Mouse (Mus musculus) R1 (cell line): ENCODE measurements around the gene Cbll1.
"Not testable (repeated sequence)": the region's sequence is repeated elsewhere in the genome, so short reads cannot be mapped to it uniquely, and the experiment has no call there.

Experiments used
- DNase-seq: peaks from one replicate; pipeline ENCODE4 v3.0.0-alpha.2; 2018; ENCODE audit warnings: low read depth, low spot score

The Cbll1 gene

GRCm38 (mm10) chr12:31498936-31499313 is 491 bp downstream of the Cbll1 start:
- no peak for DNase-seq

- DNase-seq = no peak
Measured at GRCm38 (mm10) chr12:31486431-31486830, 13.0 kb downstream of the Cbll1 start.

GRCm38 (mm10) chr12:31478182-31478581 is 21.2 kb downstream of the Cbll1 start:
- DNase-seq = not testable (repeated sequence)

- DNase-seq = no peak
Measured at GRCm38 (mm10) chr12:31462615-31463014, 36.8 kb downstream of the Cbll1 start.

GRCm38 (mm10) chr12:31461371-31461770 is 38.0 kb downstream of the Cbll1 start:
- no peak for DNase-seq

- DNase-seq = peak; percentile 39
Measured at GRCm38 (mm10) chr12:31460270-31460669, 39.1 kb downstream of the Cbll1 start.

GRCm38 (mm10) chr12:31458474-31458873 is 40.9 kb downstream of the Cbll1 start:
- DNase-seq = no peak

- no peak for DNase-seq
Measured at GRCm38 (mm10) chr12:31456271-31456670, 43.1 kb downstream of the Cbll1 start.

GRCm38 (mm10) chr12:31449341-31449740 is 50.1 kb downstream of the Cbll1 start:
- DNase-seq = no peak

GRCm38 (mm10) chr12:31444827-31445226 is 54.6 kb downstream of the Cbll1 start:
- no peak for DNase-seq

GRCm38 (mm10) chr12:31444131-31444546 is 55.3 kb downstream of the Cbll1 start:
- DNase-seq = peak; percentile 43

GRCm38 (mm10) chr12:31439612-31440011 is 59.8 kb downstream of the Cbll1 start:
- DNase-seq = no peak

- DNase-seq = no peak
Measured at GRCm38 (mm10) chr12:31437791-31438190, 61.6 kb downstream of the Cbll1 start.
